Mouse (Mus musculus): ENCODE data around the gene Mtch1. TPM values are rescaled to one million over a fixed set of nuclear protein-coding genes. Genes with fewer than 3 reads are reported as not detected.

Gene Mtch1
- total RNA-seq, 2 experiments from 2014 or later = 330 to 395 TPM

GRCm38 (mm10) chr17:29310056-29310623 lies 37.6 kb downstream of the Mtch1 start:
- DNase-seq = no peak

DNA sequence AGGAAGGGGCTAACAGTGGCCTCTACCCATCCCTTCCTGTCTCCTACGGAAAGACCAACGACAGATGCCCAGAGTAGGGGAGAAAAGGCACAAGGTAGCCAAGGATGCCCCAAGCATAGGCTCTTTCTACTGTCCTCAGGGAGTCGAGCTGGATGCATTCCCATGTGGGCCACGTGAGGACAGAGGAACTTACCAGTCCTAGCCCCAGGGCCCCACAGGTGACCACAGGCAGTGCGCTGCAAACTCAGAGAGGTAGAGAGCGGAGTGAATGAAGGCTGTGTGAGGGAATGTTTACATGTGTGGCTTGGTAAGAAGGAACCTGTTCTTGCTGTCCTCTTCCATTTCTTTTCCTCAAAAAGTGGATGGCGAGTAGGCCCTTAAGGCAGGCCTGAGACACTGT lies 41.9 kb downstream of the Mtch1 start:
- no peak for DNase-seq

- peak; percentile 40 for DNase-seq
These were observed 42.5 kb downstream of the Mtch1 start for GRCm38 (mm10) chr17:29305058-29305806.

DNA sequence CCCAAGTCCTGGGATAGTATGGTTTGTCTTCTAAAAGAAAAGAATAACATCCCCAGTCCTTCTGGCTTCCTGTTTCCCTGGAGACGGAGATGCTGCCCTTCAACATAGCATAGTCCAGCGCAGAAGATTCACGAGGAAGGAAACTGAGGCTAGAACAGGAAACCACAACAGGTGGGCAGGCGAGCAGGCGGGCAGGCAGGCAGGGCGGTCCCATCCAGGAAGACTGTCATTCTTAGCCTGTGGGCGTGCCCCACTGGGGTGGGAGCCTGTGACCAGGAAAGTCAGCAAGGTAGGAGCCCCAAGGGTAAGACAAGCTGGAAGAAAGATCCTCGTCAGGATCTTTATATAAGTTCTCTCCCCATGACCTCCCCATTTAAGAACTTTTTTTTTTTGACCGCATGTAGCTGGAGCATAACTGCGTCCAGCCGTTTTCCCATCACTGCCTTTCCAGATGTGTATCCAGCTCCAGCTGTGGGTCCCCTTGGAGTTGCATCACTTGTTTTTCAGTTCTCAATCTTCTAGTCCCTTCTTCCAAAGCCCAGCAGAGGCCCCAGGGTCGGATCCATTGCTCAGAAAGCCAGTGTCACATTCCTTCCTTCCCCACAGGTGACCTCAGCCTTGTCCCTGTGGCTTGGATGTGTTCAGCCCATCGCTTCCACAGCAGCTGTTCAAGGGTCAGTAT lies 43.2 kb downstream of the Mtch1 start:
- no peak for DNase-seq

DNA sequence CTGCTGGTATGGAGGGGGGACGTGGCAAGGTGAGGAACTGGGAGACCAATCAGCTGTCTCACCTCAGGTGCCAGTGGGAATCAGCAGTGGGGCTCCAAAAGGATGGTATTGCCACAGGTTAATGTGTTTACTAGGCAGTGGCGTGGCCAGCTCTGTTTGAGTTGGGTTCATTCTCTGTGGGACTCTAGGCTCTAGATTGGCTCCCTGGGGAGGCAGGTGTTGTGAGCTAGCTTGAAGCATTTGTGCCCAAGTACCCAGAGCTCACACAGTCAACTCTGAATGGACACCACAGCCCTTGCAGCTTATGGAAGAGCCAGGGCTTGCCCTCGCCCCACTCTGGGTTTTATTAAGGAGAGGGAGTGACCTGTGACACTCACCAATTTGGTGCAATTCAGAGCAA lies 43.9 kb downstream of the Mtch1 start:
- no peak for DNase-seq

- DNase-seq = no peak
These were observed 44.6 kb downstream of the Mtch1 start for GRCm38 (mm10) chr17:29303087-29303486.

- DNase-seq = no peak
These were observed 45.6 kb downstream of the Mtch1 start for GRCm38 (mm10) chr17:29302149-29302548.

- no peak for DNase-seq
These were observed 46.3 kb downstream of the Mtch1 start for GRCm38 (mm10) chr17:29301421-29301820.

DNA sequence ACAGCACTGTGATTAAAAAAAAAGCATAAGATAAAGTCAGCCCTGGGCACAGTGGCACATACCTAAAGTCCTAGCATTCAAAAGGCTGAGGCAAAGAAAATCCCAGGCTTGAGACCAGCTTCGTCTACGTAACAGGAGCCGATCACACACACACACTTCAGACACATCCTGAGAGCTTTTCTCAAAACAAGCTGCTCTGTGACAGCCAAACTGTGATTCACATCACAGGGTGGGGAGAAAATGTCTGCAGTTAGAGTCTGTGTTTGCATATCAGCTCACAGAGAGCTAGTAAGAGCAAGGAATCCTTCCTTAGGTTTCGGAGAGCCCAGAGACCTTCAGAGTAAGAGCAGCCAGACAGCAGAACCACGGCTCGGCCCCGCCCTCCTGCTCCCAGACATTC lies 46.8 kb downstream of the Mtch1 start:
- DNase-seq = no peak

DNA sequence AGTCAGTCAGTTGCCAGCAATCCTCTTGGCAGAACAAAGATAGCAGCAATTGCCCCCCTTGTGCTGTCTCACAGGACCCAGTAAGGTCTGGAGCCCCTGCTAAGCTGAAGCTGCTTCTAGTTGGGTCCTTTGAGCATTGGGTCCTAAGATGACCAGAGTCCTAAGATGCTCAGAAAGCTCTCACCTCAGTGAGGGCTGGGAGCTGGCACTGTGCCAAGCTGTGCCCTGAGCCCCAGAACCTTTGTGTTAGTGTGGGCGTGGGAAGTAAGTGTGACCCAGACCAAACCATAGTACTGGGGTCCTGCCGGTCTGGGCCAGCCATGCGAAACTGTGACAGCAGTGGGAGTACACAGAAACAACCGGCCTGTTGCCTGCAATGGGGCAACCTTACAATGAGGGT lies 48.5 kb downstream of the Mtch1 start:
- DNase-seq = no peak

DNA sequence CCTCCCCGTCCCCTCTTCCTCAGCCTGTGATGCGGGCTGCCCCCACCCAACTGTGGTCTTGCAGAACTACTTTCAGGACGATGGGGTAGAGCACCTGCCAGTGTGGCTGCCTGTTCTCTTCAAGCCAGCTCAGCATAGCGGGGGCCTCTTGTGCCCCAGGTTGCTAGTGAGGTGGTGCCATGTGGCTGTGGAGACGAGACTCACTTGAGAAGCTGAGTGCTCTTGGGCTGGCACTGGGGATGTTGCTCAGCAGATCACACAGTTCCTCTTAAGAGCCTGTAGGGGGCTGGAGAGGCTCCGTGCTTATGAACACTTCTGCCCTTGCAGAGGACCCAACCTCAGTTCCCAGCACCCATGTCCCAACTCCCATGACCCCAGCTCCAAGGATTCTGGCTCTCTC lies 49.9 kb downstream of the Mtch1 start:
- DNase-seq = no peak

DNA sequence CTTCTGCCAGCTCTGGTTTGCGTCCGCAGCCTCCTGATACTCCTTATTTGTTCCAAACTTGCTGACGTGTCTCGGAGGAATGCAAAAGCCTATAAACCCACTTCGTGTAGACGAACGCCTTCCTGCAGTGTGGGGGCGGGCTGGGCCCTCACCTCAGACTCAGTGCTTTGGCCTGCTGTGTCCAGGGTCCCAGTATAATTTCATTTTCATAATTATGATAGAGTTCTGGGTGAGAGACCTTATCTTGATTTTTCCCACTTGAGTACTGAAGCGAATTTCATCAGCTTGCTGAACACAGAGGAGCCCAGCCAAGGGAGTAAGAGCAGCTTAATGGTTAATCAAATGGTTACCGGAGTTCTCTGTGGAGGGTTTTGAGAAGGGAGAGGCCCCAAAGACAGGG lies 50.4 kb downstream of the Mtch1 start:
- DNase-seq = no peak

GRCm38 (mm10) chr17:29295835-29296234 lies 51.9 kb downstream of the Mtch1 start:
- no peak for DNase-seq

DNA sequence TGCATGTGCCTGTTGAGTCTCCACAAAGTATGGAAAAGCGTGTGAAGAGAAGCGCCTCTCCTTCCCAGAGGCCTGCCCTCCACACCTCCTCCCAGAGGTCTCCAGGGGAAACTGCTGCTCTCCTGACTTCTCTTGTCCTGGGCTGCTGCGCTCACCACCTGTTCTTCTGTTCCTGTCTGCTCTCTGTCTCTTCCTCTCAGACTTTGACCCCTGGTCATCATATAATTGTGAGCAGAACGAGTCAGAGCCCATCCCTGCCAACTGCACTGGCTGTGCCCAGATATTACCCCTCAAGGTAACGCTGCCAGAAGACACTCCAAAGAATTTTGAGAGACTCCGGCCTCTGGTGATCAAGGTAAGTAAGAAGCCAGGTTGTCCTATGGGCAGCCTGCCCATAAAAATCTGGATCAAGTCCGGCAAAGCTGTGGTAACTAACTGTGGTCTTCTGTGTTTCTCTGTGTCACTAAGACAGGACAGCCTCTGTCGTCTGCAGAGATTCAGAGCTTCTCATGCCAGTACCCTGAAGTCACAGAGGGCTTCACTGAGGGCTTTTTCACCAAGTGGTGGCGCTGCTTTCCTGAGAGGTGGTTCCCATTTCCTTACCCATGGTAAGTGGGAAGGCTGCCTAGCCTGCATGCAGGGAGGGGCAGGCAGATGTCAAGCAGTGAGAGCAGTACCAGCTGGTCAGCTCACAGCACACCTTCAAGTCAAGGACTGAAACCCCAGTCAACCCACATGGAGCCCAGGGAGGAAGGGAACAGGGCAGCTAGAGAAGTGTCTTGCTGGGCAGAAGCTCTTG lies 53.7 kb downstream of the Mtch1 start:
- DNase-seq = no peak

DNA sequence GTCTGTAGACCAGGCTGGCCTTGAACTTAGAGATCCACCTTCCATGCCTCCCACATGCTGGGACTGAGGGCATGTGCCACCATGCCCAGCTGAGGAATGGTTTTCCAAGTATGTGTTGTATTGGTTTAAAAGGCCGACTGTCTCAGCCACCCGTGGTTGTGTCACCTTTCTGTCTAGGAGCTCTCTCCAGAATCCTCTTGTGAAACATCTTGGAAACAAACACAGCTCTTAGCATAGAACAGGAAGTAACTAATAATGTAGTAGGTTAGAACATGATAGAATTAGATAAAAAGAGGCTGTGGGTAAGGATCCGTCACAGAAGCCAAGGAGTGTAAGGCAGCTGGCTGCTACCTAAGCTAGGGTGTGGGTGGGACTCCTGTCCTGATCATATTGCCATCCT lies 54.7 kb downstream of the Mtch1 start:
- DNase-seq = no peak

DNA sequence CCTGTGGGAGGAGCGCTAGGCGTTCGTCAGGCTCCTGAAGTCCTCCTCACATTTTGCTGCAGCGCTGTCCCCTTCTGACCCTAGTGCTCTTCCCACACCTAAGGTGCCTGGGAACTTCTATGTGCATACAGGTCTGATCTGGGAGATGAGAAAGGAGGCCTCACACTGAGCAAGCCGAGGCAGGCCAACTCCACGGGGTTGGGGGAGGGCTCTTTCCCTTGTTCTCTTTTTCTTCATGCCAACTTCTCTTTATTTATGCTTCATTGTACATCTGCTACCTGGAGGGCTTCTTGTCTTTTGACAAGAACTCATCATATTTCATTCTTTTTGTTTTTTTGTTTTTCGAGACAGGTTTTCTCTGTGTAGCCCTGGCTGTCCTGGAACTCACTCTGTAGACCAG lies 55.9 kb downstream of the Mtch1 start:
- no peak for DNase-seq

- no peak for DNase-seq
These were observed 65.3 kb downstream of the Mtch1 start for GRCm38 (mm10) chr17:29282216-29282952.

Other genes with a start within 250 kb of the Mtch1 start
- 1 to 10 TPM in 1 of 2 experiments, under 1 TPM in 1; 0.66 to 1.4 TPM for gene Rab44, start 233.8 kb downstream of the Mtch1 start, total RNA-seq (2021)
- gene Cpne5, start 109.8 kb downstream of the Mtch1 start, total RNA-seq (2021) = 1 to 10 TPM; 1.0 to 1.6 TPM
- gene Ppil1, start 83.7 kb downstream of the Mtch1 start, total RNA-seq (2021) = 10 to 100 TPM; 24.6 to 27.9 TPM
- gene BC004004, start 79.1 kb downstream of the Mtch1 start, total RNA-seq (2021) = 100 to 1,000 TPM; 158 to 160 TPM
- 10 to 100 TPM; 24.5 to 26.1 TPM for gene Pi16, start 30.3 kb downstream of the Mtch1 start, total RNA-seq (2021)
- 1 to 10 TPM; 4.6 to 7.4 TPM for gene Fgd2, start 13.0 kb upstream of the Mtch1 start, total RNA-seq (2021)
- gene Pim1, start 142.8 kb upstream of the Mtch1 start, total RNA-seq (2021) = 100 to 1,000 TPM in 1 of 2 experiments, 10 to 100 TPM in 1; 73.4 to 104 TPM
- not detected for gene Gm17657, start 201.7 kb upstream of the Mtch1 start, total RNA-seq (2021)
- 10 to 100 TPM; 19.7 to 20.3 TPM for gene Tbc1d22b, start 201.9 kb upstream of the Mtch1 start, total RNA-seq (2021)
- not detected for gene Tmem217, start 204.5 kb upstream of the Mtch1 start, total RNA-seq (2021)